Mouse (Mus musculus) embryonic fibroblast, embryonic 13.5 days (primary cell): Measurements from ENCODE around the gene C530008M17Rik.

Experiments
- CTCF ChIP-seq: IDR thresholded peaks from 2 replicates; pipeline ENCODE4 v1.5.1; 2011; ENCODE audit warnings: mild to moderate bottlenecking, control low read depth, low read length, moderate library complexity, borderline replicate concordance; ENCODE audit not compliant: insufficient read depth
- POLR2A ChIP-seq: IDR thresholded peaks from 2 replicates; pipeline ENCODE4 v1.6.1; 2011; ENCODE audit warnings: low read depth, mild to moderate bottlenecking, control low read depth, low read length, moderate library complexity

GRCm38 (mm10) chr5:76785013-76785412, 128.7 kb downstream of the C530008M17Rik start:
- TF ChIP-seq CTCF (no peak), POLR2A (no peak)
